Mouse (Mus musculus): ENCODE measurements at regions not wholly inside any gene's neighbourhood (a gene's known extent, or its start where the extent isn't known, plus 50 kb on each side); places are given as distances from the start of the nearest gene placed in this dataset.

DNA sequence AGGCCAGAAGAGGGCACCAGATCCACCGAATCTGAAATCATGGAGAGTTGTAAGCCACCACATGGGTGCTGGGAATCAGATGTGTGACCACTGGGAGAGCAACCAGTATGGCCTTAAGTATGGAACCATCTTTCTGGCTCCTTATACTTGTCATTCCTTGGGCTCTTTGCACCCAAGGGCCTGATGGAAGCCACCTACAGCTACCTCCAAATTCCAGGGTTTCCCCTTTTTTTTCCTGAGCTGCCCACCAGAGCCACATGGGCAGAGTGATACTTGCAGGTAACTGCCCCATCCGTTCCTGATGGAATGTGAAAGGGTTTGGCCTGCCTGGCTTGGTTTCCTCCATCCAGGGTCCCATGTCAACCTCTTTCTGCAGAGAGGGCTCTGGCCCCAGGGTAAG is 255.3 kb upstream of the Kcnab2 start:
- in situ Hi-C loops (cut with MboI, MseI), result no loop called here

DNA sequence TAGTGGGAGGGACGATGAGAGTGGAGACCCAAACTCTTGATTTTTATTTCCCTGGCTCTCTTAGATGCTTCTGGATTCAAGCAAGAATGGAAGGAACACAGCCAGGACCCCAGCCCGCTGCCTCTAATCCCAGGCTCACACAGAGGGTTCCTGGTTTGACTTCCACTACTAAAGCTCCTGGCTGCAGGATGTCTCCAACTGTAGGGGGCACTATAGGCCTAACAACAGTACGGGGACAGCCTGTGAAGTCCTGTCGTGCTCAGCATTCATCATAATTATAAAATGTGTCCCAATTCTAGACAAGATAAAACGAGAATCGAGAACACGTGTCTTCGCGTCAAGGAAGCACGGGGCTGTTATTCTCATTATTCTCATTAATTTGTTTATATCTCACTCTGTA is 254.3 kb upstream of the Kcnab2 start:
- in situ Hi-C loops (cut with MboI, MseI), result no loop called here

DNA sequence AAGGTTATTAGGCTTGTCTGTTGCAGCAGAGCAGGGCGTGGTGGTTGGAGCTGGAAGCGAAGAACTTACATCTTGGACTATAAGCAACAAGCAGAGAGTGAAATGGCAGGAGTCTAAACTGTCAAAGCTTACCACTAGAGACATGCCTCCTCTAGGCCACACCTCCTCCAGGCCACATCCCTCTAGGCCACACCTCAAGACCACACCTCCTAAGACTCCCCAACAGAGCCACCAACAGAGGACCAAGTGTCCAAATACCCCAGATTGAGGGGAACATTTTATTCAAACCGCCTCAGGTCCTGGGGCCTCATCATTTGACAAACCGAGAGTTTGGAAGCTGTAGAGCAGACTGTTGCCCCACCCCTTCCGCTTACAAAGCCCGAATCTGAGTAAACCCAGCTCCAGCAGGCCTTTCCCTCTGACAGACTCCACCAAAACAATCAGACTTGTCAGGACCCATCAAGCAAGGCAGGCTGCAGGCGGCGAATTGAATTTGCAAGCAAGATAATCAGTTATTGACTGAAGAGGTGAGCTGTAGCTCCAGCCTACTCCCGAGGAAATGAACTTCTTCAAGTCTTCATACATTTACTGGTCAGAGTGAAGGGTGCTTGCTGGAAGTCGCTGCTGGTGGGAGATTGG is 253.5 kb upstream of the Kcnab2 start:
- in situ Hi-C loops (cut with MboI, MseI), result no loop called here

- in situ Hi-C loops (cut with MboI, MseI), result no loop called here
Measured at GRCm38 (mm10) chr4:152729421-152729820, 251.8 kb upstream of the Kcnab2 start.

GRCm38 (mm10) chr4:152725881-152726280 is 248.2 kb upstream of the Kcnab2 start:
- in situ Hi-C loops (cut with MboI, MseI), result no loop called here

GRCm38 (mm10) chr4:152725423-152725822 is 247.8 kb upstream of the Kcnab2 start:
- in situ Hi-C loops (cut with MboI, MseI), result no loop called here

DNA sequence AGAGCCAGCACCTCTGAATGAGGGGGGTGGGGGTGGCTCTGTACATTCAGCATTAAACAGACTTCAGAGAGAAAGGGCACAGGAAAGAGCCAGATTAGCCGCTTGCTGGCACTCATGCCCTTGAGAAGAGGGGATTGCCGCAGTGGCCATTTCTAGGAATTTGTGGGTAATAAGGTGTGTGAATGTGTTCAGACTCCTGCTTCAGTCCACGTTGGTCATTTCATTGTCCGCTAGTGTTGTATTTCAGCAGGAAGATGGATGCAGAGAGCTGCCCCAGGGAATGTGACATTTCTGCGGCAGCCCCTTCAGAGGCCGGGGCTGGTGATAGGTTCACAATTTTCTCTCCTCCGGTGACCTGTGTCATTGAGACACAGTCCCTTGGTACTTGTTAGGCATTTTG is 247.1 kb upstream of the Kcnab2 start:
- in situ Hi-C loops (cut with MboI, MseI), result no loop called here

- in situ Hi-C loops (cut with MboI, MseI), result no loop called here
Measured at GRCm38 (mm10) chr4:152724026-152724425, 246.4 kb upstream of the Kcnab2 start.

- in situ Hi-C loops (cut with MboI, MseI), result no loop called here
Measured at GRCm38 (mm10) chr4:152720528-152720927, 242.9 kb upstream of the Kcnab2 start.

GRCm38 (mm10) chr4:152719416-152720127 is 241.9 kb upstream of the Kcnab2 start:
- in situ Hi-C loops (cut with MboI, MseI), result loop anchor here (10.0 kb wide), 1 partner anchor 1155 kb away; no protein-coding TSS in a partner anchor

GRCm38 (mm10) chr4:152710339-152710738 is 232.7 kb upstream of the Kcnab2 start:
- in situ Hi-C loops (cut with MboI, MseI), result loop anchor here (10.0 kb wide), 1 partner anchor 1146 kb away; no protein-coding TSS in a partner anchor

DNA sequence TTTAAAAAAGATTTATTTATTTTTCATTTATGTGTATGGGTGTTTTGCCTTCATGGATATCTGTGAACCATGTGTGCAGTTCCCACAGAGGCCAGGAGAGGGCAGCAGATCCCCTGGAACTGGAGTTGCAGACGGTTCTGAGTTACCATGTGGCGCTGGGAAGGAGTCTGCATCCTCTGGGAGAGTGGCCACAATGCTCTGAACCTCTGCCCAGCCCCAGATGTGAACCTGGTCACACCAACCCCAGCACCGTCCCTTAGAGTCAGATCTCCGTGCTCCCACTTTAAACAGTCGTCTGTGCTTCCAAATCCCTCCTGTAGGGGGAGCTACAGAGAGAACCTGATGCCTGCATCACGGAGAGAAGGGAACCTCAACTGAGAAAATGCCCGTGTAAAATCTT is 222.5 kb upstream of the Kcnab2 start:
- in situ Hi-C loops (cut with MboI, MseI), result no loop called here

- in situ Hi-C loops (cut with MboI, MseI), result no loop called here
Measured at GRCm38 (mm10) chr4:152697247-152697960, 219.7 kb upstream of the Kcnab2 start.

GRCm38 (mm10) chr4:152691735-152692134 is 214.1 kb upstream of the Kcnab2 start:
- in situ Hi-C loops (cut with MboI, MseI), result no loop called here

DNA sequence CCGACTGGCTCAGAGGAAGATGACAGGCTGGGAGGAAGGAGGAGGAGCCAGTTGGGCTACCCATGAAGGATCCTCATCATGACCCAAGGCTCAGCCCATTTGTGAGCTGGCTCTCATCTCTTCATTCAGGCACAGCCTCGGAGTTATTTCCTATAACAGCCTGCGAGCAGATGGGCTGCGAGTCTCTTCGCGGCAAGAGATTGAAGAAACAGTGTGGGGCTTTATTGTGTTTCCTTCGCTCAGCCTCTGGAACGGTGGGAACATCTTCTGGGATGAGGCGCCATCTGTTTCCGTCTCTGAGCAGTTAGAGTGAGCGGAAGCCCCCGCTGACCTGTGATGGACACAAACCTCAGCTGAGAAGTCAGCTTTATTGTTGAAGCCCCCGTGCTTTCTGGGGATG is 213.6 kb upstream of the Kcnab2 start:
- in situ Hi-C loops (cut with MboI, MseI), result no loop called here

GRCm38 (mm10) chr4:152690766-152691165 is 213.1 kb upstream of the Kcnab2 start:
- in situ Hi-C loops (cut with MboI, MseI), result no loop called here

DNA sequence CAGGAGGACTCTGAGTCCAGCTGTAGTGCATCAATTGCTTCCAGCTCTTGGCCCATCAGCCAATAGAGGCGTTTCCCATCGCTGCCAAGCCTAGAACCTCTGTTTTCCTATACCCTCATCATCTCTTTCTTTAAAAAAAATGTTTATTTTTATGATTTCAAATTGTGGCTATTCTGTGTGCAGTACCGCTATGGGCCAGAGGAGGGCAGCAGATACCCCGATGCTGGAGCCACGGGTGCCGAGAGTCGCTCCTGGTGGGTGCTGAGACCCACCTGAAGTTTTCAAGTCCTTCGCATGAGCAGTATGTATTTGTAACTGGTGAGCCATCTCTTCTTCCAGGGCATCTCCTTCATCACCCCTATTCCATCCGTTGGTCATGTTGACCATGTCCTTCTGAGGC is 212.2 kb upstream of the Kcnab2 start:
- in situ Hi-C loops (cut with MboI, MseI), result no loop called here

DNA sequence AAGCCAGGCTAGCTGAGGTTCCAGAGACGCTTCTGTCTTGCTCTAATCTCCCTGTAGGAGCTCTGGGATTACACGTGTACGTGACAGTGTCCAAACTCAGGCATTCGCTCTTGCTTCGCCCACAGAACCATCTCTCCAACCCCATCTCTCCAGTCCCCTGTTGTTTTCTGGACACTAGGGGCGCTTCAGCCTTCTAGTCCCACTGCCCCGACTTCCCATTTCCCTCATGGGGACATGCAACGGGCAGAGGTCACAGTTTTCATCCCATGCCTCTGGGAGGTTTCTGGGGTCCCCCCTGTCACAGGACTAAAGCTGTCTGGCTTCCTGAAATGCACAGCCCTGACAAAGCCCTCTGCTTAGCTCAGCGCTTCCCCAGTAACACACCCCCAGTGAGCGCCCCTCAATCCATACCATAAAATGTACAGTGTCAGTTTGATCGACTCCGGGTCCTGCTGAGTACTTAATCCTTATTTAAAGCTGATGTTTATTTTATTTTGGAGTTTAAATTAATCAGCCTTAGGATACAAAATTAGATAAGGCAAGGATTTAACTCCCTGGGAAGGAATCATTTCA is 208.9 kb upstream of the Kcnab2 start:
- in situ Hi-C loops (cut with MboI, MseI), result no loop called here

DNA sequence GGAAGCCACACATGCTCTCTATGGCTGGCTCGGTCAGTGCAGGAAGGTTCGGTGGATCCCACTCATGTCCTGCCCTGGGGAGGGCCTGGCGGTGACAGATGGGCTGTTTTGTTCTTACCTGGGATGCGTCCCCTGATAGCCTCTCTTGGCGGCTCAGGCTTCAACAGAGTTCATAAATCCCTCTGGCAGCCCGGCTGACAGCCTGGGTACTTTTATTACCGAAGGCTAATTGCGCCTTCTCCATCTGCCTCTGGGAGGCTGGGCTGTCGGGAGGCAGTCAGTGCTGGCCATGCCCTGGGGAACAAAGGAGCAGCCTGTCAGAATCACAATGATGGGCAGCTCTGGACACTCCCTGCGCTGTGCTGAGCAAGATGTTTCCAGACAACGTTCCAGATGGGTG is 196.5 kb upstream of the Kcnab2 start:
- in situ Hi-C loops (cut with MboI, MseI), result no loop called here

GRCm38 (mm10) chr4:152663482-152663881 is 185.8 kb upstream of the Kcnab2 start:
- in situ Hi-C loops (cut with MboI, MseI), result no loop called here

DNA sequence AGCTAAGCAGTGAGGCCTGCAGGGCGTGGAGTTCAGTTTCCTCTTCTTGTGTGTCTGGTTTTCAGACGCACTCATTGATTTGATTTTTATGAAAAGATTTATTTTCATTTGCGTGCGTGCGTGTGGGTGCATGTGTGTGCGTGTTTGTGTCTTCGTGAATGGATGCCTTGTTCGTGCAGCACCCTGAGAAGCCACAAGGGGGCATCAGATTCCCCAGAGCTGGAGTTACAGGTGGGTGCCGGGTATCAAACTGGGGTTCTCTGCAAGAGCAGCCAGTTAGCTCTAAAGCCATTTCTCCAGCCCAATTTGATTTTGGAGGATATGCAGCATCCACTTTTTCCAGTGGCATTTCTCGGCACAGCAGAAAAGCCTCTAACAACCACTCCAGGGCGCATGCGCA is 185.4 kb upstream of the Kcnab2 start:
- in situ Hi-C loops (cut with MboI, MseI), result no loop called here

DNA sequence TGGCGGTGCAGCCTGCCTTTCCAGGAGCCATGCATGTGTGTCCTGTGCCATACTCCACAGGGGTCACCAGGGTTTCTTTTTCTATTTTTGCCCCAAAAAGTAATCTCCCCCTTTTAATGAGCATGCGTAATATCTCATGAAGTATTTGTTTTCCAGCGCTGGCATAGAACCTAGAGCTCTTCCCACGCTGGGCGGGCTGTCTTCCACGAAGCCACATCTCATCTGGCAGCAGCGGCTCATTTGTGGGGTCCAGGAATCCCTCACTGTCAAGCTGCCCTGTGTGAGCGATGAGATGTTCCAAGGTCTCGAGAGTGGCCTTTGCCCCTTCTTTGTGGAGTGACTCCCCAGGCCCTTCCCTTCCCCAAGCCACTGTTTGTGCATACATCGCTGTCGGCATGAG is 184.8 kb upstream of the Kcnab2 start:
- in situ Hi-C loops (cut with MboI, MseI), result no loop called here

Data from T-helper 2 cell (primary cell).